Mouse (Mus musculus): ENCODE measurements around the gene Lrmp. TPM values are rescaled to one million over a fixed set of nuclear protein-coding genes. Genes with fewer than 3 reads are reported as not detected.

Lrmp gene
- total and polyA plus RNA-seq, 2 experiments from 2014 or later, result 0.54 to 1.7 TPM

GRCm38 (mm10) chr6:145193038-145193437 is 77.6 kb downstream of the Lrmp start:
- 85% methylated on average over 3 of the region's 3 CpGs for WGBS
- H3K4me1 ChIP-seq (ENCODE audit: insufficient read depth, low read length), result no peaks in the 10 kb centered on the region
- TF ChIP-seq CTCF (IDR thresholded peaks at IDR 0.05; ENCODE audit: low read depth), result no peak
- DNase-seq (ENCODE audit: low spot score) (no peak), ATAC-seq (no peak)
- no peaks in the 10 kb centered on the region for H3K9me3 ChIP-seq (ENCODE audit: low read length)
- H3K4me3 ChIP-seq (ENCODE audit: low read length), result no peak overlapping the region
- H3K27me3 ChIP-seq (ENCODE audit: insufficient read depth, low read length), result no peaks in the 10 kb centered on the region
- H3K36me3 ChIP-seq (ENCODE audit: insufficient read depth, low read length), result no peaks in the 10 kb centered on the region
- H3K4me2 ChIP-seq (ENCODE audit: low read depth, low read length), result no peak overlapping the region
- H3K27ac ChIP-seq, result no peak overlapping the region
- H3K9ac ChIP-seq (replicated peaks; ENCODE audit: low read length), result no peak overlapping the region

- Histone ChIP-seq H3K9ac (replicated peaks; ENCODE audit: low read length) (no peak overlapping the region), H3K4me2 (ENCODE audit: low read depth, low read length) (no peak overlapping the region), H3K27me3 (ENCODE audit: insufficient read depth, low read length) (no peaks in the 10 kb centered on the region), H3K9me3 (ENCODE audit: low read length) (no peaks in the 10 kb centered on the region), H3K36me3 (ENCODE audit: insufficient read depth, low read length) (no peaks in the 10 kb centered on the region), H3K27ac (no peak overlapping the region), H3K4me1 (ENCODE audit: insufficient read depth, low read length) (no peaks in the 10 kb centered on the region), H3K4me3 (ENCODE audit: low read length) (no peak overlapping the region)
- ATAC-seq, result no peak
- DNase-seq (ENCODE audit: low spot score), result no peak
- no peak for TF ChIP-seq CTCF (IDR thresholded peaks at IDR 0.05; ENCODE audit: low read depth)
- WGBS, result 82% methylated on average over 11 of the region's 11 CpGs
These were observed 78.0 kb downstream of the Lrmp start for GRCm38 (mm10) chr6:145193446-145193845.

DNA sequence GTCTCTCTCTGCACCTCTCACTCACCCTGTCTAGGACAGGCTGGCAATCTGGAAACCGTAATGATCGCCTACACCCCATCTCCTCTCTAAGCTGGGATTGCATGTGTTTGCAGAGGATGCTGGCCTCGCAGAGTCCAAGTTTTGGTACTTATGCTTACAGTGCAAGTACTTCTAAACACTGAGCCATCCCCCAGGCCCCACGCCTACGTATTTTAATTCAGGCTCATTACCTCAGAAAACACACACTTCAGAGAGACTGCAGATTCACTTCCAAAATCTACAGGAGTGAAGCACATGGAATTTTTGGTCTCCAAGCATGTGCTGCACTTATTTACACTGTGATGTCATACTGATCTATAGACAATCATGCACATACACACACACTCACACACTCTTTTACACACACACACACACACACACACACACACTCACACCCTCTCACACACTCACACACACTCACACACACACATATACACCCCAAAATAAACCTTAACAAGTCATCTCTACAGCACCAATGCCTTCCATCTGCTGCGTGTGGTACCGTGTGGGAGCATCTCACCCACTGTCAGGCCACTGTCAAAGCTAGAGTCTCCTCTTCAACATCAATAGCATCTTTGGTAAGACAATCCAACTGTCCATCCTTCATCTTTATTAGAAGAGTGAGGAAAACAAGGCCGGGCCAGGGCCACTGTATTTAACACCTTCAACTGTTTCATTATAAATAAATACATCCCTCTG is 82.7 kb downstream of the Lrmp start:
- no peaks in the 10 kb centered on the region for H3K4me1 ChIP-seq (ENCODE audit: insufficient read depth, low read length)
- DNase-seq (ENCODE audit: low spot score) (no peak), ATAC-seq (no peak)
- H3K27ac ChIP-seq, result no peak overlapping the region
- no peak overlapping the region for H3K9ac ChIP-seq (replicated peaks; ENCODE audit: low read length)
- H3K27me3 ChIP-seq (ENCODE audit: insufficient read depth, low read length), result no peaks in the 10 kb centered on the region
- no peak overlapping the region for H3K4me2 ChIP-seq (ENCODE audit: low read depth, low read length)
- TF ChIP-seq CTCF (IDR thresholded peaks at IDR 0.05; ENCODE audit: low read depth), result no peak
- 93% methylated on average over 8 of the region's 8 CpGs for WGBS
- no peaks in the 10 kb centered on the region for H3K9me3 ChIP-seq (ENCODE audit: low read length)
- H3K4me3 ChIP-seq (ENCODE audit: low read length), result no peak overlapping the region
- no peaks in the 10 kb centered on the region for H3K36me3 ChIP-seq (ENCODE audit: insufficient read depth, low read length)

DNA sequence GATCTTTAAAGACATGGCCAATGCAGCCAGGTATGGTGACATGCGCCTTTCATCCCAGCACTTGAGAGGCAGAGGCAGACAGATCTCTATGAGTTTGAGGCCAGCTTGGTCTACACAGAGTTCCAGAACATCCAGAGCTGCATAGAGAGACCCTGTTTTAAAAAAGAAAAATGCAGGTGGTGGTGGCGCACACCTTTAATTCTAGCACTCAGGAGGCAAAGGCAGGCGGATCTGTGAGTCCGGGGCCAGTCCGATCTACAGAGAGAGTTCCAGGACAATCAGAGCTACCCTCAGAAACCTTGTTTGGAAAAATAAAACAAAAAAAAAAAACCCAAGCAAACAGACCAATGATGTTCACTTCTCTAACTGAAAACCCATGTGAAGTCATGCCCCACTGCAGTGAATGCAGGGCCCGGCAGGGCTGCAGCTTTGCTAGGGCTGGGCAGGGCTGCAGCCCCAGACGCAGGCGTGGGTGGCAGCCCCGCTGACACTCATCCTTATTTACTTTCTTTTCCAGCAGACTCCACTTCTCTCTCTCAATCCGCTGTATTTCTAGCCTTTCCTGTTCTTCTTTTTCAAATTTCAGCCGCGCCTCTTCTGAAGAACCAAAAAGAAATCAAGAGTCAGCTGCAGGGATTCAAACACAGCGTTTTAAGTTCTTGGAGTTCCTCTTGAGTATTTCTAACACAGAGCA is 87.1 kb downstream of the Lrmp start:
- Histone ChIP-seq H3K4me2 (ENCODE audit: low read depth, low read length) (no peak overlapping the region), H3K4me1 (ENCODE audit: insufficient read depth, low read length) (no peaks in the 10 kb centered on the region), H3K4me3 (ENCODE audit: low read length) (no peak overlapping the region), H3K9me3 (ENCODE audit: low read length) (no peaks in the 10 kb centered on the region), H3K27ac (no peak overlapping the region), H3K27me3 (ENCODE audit: insufficient read depth, low read length) (no peaks in the 10 kb centered on the region), H3K9ac (replicated peaks; ENCODE audit: low read length) (no peak overlapping the region), H3K36me3 (ENCODE audit: insufficient read depth, low read length) (no peaks in the 10 kb centered on the region)
- DNase-seq (ENCODE audit: low spot score) (no peak), ATAC-seq (no peak)
- 77% methylated on average over 13 of the region's 13 CpGs for WGBS
- no peak for TF ChIP-seq CTCF (IDR thresholded peaks at IDR 0.05; ENCODE audit: low read depth)

DNA sequence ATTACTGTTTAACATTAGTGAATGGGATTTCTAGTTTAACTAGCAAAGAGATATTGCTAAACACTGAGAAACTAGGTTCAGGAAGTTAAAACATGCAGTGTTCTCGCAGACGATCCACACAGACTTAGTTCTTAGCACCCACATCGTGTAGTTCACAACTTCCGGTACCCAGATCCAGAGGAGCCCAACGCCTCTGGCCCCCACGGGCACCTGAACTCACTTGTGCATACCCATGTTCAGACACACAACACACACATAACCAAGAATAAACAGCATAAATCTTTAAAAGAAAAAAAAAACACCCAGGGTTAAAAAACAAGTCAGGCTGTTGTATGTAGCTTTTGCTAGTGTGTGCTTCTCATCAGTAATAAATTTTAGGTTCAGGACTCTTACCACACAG is 89.0 kb downstream of the Lrmp start:
- 93% methylated on average over 6 of the region's 6 CpGs for WGBS
- Histone ChIP-seq H3K27ac (no peak overlapping the region), H3K36me3 (ENCODE audit: insufficient read depth, low read length) (no peaks in the 10 kb centered on the region), H3K4me2 (ENCODE audit: low read depth, low read length) (no peak overlapping the region), H3K9ac (replicated peaks; ENCODE audit: low read length) (no peak overlapping the region), H3K27me3 (ENCODE audit: insufficient read depth, low read length) (no peaks in the 10 kb centered on the region), H3K9me3 (ENCODE audit: low read length) (no peaks in the 10 kb centered on the region), H3K4me3 (ENCODE audit: low read length) (no peak overlapping the region), H3K4me1 (ENCODE audit: insufficient read depth, low read length) (no peaks in the 10 kb centered on the region)
- TF ChIP-seq CTCF (IDR thresholded peaks at IDR 0.05; ENCODE audit: low read depth), result no peak
- ATAC-seq (no peak), DNase-seq (ENCODE audit: low spot score) (no peak)

- no peak for ATAC-seq
- no peaks in the 10 kb centered on the region for H3K4me1 ChIP-seq (ENCODE audit: insufficient read depth, low read length)
- H3K27me3 ChIP-seq (ENCODE audit: insufficient read depth, low read length), result no peaks in the 10 kb centered on the region
- no peak for TF ChIP-seq CTCF (IDR thresholded peaks at IDR 0.05; ENCODE audit: low read depth)
- no peak overlapping the region for H3K4me3 ChIP-seq (ENCODE audit: low read length)
- H3K9ac ChIP-seq (replicated peaks; ENCODE audit: low read length), result no peak overlapping the region
- no peak overlapping the region for H3K27ac ChIP-seq
- WGBS, result 78% methylated on average over 10 of the region's 10 CpGs
- H3K4me2 ChIP-seq (ENCODE audit: low read depth, low read length), result no peak overlapping the region
- H3K9me3 ChIP-seq (ENCODE audit: low read length), result no peaks in the 10 kb centered on the region
- no peak for DNase-seq (ENCODE audit: low spot score)
- no peaks in the 10 kb centered on the region for H3K36me3 ChIP-seq (ENCODE audit: insufficient read depth, low read length)
These were observed 89.7 kb downstream of the Lrmp start for GRCm38 (mm10) chr6:145205142-145205541.

Measured in hindbrain, postnatal 0 days (tissue).